Mouse (Mus musculus) mature B cell (primary cell): ENCODE data around the gene Tcp10a.
"Not testable (repeated sequence)": the region's sequence is repeated elsewhere in the genome, so short reads cannot be mapped to it uniquely, and the experiment has no call there.

Experiments
- in situ Hi-C: fragments of 300-500 bp; cut with MboI; formaldehyde crosslinking; loops from 2 replicates; pipeline ENCODE4 v1.14.3; 2019

Tcp10a gene

GRCm38 (mm10) chr17:7324346-7324745, at the start of gene Tcp10a:
Gene Tcp10a, plus strand, starts transcription at chr17:7324646.
- in situ Hi-C loops, result not testable (repeated sequence)

GRCm38 (mm10) chr17:7278702-7279242, 45.7 kb upstream of the Tcp10a start:
- in situ Hi-C loops, result no loop called here

- in situ Hi-C loops, result no loop called here
Measured at GRCm38 (mm10) chr17:7279251-7279650, 45.2 kb upstream of the Tcp10a start.

- in situ Hi-C loops, result no loop called here
Measured at GRCm38 (mm10) chr17:7284297-7284910, 40.0 kb upstream of the Tcp10a start.

- in situ Hi-C loops, result no loop called here
Measured at GRCm38 (mm10) chr17:7285292-7285691, 39.2 kb upstream of the Tcp10a start.

- in situ Hi-C loops, result no loop called here
Measured at GRCm38 (mm10) chr17:7286422-7287050, 37.9 kb upstream of the Tcp10a start.

- in situ Hi-C loops, result no loop called here
Measured at GRCm38 (mm10) chr17:7292012-7292684, 32.3 kb upstream of the Tcp10a start.

GRCm38 (mm10) chr17:7306278-7307196, 17.9 kb upstream of the Tcp10a start:
- in situ Hi-C loops, result not testable (repeated sequence)

GRCm38 (mm10) chr17:7315693-7316382, 8.6 kb upstream of the Tcp10a start:
- in situ Hi-C loops, result not testable (repeated sequence)

- in situ Hi-C loops, result not testable (repeated sequence)
Measured at GRCm38 (mm10) chr17:7319789-7320188, 4.7 kb upstream of the Tcp10a start.

GRCm38 (mm10) chr17:7326415-7326814, 2.0 kb downstream of the Tcp10a start:
- in situ Hi-C loops, result not testable (repeated sequence)

GRCm38 (mm10) chr17:7332745-7333144, 8.3 kb downstream of the Tcp10a start:
- in situ Hi-C loops, result not testable (repeated sequence)

GRCm38 (mm10) chr17:7337381-7337780, 12.9 kb downstream of the Tcp10a start:
- in situ Hi-C loops, result not testable (repeated sequence)

GRCm38 (mm10) chr17:7348765-7349164, 24.3 kb downstream of the Tcp10a start:
- in situ Hi-C loops, result not testable (repeated sequence)

GRCm38 (mm10) chr17:7352596-7352995, 28.1 kb downstream of the Tcp10a start, which contains the start of gene Ttll2:
Gene Ttll2, minus strand, starts transcription at chr17:7352696.
- in situ Hi-C loops, result not testable (repeated sequence)

- in situ Hi-C loops, result not testable (repeated sequence)
Measured at GRCm38 (mm10) chr17:7359806-7360205, 35.4 kb downstream of the Tcp10a start.

- in situ Hi-C loops, result not testable (repeated sequence)
Measured at GRCm38 (mm10) chr17:7360749-7361465, 36.5 kb downstream of the Tcp10a start.

GRCm38 (mm10) chr17:7365615-7366014, 41.2 kb downstream of the Tcp10a start:
- in situ Hi-C loops, result not testable (repeated sequence)

GRCm38 (mm10) chr17:7366265-7366664, 41.8 kb downstream of the Tcp10a start:
- in situ Hi-C loops, result not testable (repeated sequence)

GRCm38 (mm10) chr17:7366676-7367374, 42.4 kb downstream of the Tcp10a start:
- in situ Hi-C loops, result not testable (repeated sequence)
